Mouse (Mus musculus): ENCODE results near the gene Hacd3.
"Not testable (repeated sequence)": the region's sequence is repeated elsewhere in the genome, so short reads cannot be mapped to it uniquely, and the experiment has no call there.

Hacd3 gene

GRCm38 (mm10) chr9:65016978-65017827 lies 4.3 kb downstream of the Hacd3 start:
- DNase-seq (ENCODE audit: low spot score in 2 of 2) = no peak

GRCm38 (mm10) chr9:65016241-65016977 lies 5.1 kb downstream of the Hacd3 start:
- DNase-seq (ENCODE audit: low spot score in 2 of 2) = no peak

- no peak for DNase-seq (ENCODE audit: low spot score in 2 of 2)
Observed at GRCm38 (mm10) chr9:65015461-65016222, 5.9 kb downstream of the Hacd3 start.

GRCm38 (mm10) chr9:65011304-65011703 lies 10.2 kb downstream of the Hacd3 start:
- DNase-seq (ENCODE audit: low spot score in 2 of 2) = no peak

- no peak for DNase-seq (ENCODE audit: low spot score in 2 of 2)
Observed at GRCm38 (mm10) chr9:65010632-65011031, 10.9 kb downstream of the Hacd3 start.

- peak in 1 of 2 experiments; percentile 24 for DNase-seq (ENCODE audit: low spot score in 2 of 2)
Observed at GRCm38 (mm10) chr9:65005737-65006136, 15.8 kb downstream of the Hacd3 start.

GRCm38 (mm10) chr9:65001481-65001880 lies 20.0 kb downstream of the Hacd3 start:
- no peak for DNase-seq (ENCODE audit: low spot score in 2 of 2)

GRCm38 (mm10) chr9:64995464-64995863 lies 26.0 kb downstream of the Hacd3 start:
- not testable (repeated sequence) for DNase-seq (ENCODE audit: low spot score in 2 of 2)

- no peak for DNase-seq (ENCODE audit: low spot score in 2 of 2)
Observed at GRCm38 (mm10) chr9:64990291-64990690, 31.2 kb downstream of the Hacd3 start.

- no peak for DNase-seq (ENCODE audit: low spot score in 2 of 2)
Observed at GRCm38 (mm10) chr9:64988443-64988842, 33.0 kb downstream of the Hacd3 start.

- DNase-seq (ENCODE audit: low spot score in 2 of 2) = no peak
Observed at GRCm38 (mm10) chr9:64987651-64988050, 33.8 kb downstream of the Hacd3 start.

GRCm38 (mm10) chr9:64985807-64986206 lies 35.7 kb downstream of the Hacd3 start:
- DNase-seq (ENCODE audit: low spot score in 2 of 2) = peak in 1 of 2 experiments; percentile 23

GRCm38 (mm10) chr9:64985037-64985794 lies 36.3 kb downstream of the Hacd3 start:
- no peak for DNase-seq (ENCODE audit: low spot score in 2 of 2)

- no peak for DNase-seq (ENCODE audit: low spot score in 2 of 2)
Observed at GRCm38 (mm10) chr9:64981904-64982303, 39.6 kb downstream of the Hacd3 start.

- no peak for DNase-seq (ENCODE audit: low spot score in 2 of 2)
Observed at GRCm38 (mm10) chr9:64980548-64980947, 40.9 kb downstream of the Hacd3 start.

GRCm38 (mm10) chr9:64960978-64961320 lies 60.5 kb downstream of the Hacd3 start:
- DNase-seq (ENCODE audit: low spot score in 2 of 2) = no peak

- peak; percentile 97 to 98 for DNase-seq (ENCODE audit: low spot score in 2 of 2)
Observed at GRCm38 (mm10) chr9:64960117-64960977, 61.1 kb downstream of the Hacd3 start, which contains the start of gene Ints14. Ints14 (plus strand) TSS chr9:64960905.

- DNase-seq (ENCODE audit: low spot score in 2 of 2) = no peak
Observed at GRCm38 (mm10) chr9:64957276-64957675, 64.2 kb downstream of the Hacd3 start.

GRCm38 (mm10) chr9:64956337-64956736 lies 65.2 kb downstream of the Hacd3 start:
- peak in 1 of 2 experiments; percentile 18 for DNase-seq (ENCODE audit: low spot score in 2 of 2)

- DNase-seq (ENCODE audit: low spot score in 2 of 2) = no peak
Observed at GRCm38 (mm10) chr9:64953190-64953589, 68.3 kb downstream of the Hacd3 start.
